Mouse (Mus musculus) frontal cortex, adult (tissue): ENCODE data around the gene Cpn2.

Source experiments
- ATAC-seq: cut with Nextera tagmentation; 2 replicates; pipeline ENCODE4 v1.9.2; 2017; ENCODE audit warnings: mild to moderate bottlenecking, moderate library complexity, mixed read lengths; ENCODE audit not compliant: low TSS enrichment

Cpn2 gene

DNA sequence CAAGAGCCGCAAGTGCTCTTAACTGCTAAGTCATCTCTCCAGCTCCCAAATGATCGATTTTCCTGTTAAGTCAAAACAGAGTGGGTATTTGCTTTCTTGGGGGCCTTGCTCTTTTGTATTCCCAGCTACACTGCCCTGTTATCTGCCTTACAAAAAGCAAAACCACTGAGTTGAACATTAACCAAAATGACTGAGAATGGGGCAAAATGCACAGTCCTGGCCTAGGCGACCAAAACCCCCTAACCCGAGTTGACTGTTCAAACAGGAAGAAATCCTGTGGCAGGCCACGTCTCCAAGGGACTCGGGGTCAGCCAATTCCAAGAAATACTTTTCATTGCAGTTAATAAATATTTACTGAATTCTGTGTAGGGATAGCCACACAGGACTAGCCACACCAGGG, 28.5 kb downstream of the Cpn2 start:
- no peak for ATAC-seq

DNA sequence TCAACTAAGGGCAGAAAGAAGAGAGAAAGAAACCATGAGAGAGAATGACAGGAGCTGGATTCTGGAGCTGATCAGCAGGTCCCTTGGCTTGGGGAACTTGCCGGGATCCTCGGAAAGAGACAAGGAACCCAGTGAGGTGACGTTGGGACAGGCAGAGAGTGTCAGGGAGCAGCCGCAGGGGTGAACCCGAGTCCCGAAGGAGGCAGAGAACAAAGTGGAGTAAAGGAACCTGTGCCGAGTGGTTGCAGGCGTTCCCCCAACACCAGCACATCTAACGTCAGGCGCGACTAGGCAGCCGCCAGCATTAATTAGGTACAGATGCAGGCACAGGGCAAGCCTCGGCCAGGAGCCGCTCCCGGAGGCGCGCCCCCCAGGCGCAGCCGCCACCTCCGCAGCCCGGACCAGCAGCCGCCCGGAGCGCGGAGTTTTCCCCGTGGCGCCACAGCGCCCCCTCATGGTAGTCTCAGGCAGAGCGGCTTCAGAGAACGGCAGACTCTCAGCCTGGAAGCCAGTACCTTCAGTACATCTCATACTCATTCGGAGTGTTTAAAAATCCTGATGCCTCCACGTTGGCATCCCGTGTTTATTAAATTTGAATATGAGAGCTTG, 31.1 kb downstream of the Cpn2 start:
- ATAC-seq: peak; percentile 92

DNA sequence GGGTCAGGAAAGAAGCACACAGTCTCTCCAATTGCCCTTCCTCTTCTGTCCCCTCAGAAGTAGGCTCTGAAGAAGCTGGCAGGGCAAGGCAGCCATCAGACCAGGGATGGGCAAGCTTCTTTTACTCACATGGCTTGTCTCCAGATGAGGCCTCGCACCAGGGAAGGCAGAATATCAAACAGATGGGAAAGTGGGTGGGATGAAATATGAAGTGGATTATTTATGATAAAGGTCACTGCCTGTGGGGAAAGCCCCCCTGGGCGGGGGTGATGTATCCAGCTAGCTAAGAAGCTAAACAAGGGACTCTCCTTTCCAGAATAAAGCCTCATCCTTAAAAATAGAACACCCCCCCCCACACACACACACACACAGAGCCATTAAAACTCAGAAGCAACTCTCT, 31.7 kb downstream of the Cpn2 start:
- ATAC-seq: peak; percentile 10; the same call in 1 of the 2 replicates

DNA sequence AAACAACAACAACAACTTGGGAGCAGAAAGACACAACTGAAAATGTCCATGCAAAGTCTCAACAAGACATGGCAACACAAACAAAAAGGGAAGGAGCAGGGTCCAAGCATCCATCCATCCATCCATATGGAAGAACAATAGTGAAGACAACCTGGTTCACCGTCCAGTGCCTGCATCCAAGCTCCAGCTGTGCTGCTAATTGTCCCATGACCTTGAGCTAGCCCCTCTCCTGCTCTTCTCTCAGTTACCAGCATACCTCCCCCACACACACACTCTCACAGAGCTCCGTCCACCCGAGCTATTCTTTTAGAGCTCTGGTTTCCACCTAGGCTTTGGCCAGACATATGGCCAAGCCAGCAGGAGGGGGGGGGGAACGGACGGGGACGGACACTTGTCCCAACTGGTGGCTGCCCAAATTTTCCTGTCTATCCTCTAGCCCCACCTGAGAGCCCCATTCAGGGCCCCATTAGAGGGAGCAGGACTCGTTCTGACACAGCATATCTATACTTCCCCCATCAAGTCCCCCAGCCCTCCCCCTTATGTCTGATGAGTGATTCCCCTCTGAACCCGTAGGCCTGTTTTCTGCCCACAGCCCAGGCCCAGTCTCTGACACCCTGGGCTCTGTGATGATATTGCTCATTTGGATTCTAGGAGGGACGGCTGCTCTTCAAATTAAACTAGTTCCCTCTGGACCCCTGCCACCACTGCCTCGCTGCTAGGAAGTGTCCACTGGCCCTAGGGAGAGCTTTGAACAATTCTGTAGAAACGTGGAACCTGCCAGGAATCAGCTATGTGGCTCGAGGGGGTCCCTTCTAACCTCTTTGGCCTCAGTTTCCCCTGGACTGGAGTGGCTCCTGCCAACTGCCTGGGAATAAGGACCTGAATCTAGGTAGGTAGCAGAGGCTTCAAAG, 32.4 kb downstream of the Cpn2 start:
- ATAC-seq: no peak

DNA sequence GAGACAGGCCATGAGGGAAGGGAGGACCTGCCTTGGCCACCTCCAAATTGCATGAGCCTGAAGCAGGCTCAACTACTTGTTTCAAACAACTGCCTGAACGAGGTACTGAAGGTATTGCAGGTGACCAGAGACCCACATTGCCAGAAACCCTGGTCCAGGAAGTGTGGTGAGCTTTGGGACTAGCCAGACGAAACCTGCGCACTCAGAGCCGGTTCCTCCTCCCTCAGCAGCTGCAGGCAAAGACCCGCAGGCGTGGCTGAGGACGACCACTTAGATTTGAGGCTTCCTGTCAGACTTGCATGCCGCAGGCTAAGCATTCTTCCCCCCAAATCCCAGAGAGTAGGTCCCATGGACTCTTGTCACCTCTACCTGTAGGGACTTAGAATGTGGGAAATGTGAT, 33.2 kb downstream of the Cpn2 start:
- no peak for ATAC-seq

DNA sequence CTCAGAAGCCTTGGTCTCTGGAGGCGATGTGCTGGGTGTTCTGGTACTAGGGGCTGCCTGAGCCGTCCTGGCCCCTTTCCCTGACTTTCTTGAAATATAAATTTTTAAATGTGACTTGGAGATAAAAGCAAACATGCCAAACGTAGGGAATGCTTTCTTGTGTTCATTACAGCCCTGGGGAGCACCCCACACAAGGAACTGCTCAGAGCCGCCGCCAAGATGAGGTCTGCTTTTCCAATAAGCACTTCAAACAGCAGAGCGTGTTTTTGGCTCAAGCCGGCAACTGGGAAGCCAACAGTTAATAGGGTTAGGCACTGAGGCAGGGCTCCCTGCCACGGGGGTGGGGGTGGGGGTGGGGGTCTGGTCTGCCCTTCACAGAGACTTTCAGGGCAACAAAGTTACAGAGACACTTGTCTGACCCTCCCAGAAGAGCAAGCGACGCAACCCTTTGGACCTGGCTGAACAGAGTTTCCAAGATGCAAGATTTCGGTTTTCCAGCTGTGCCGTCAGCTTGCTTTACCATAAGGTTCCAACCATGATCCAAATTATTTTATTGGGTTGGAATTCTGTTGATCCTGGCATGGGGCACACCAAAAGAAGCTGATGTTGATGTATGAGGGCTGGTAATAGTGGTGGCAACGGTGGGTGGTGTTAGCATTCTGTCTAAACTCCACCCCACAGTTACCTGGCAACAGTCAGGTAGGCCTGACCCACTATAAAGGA, 35.3 kb downstream of the Cpn2 start:
- ATAC-seq: no peak

DNA sequence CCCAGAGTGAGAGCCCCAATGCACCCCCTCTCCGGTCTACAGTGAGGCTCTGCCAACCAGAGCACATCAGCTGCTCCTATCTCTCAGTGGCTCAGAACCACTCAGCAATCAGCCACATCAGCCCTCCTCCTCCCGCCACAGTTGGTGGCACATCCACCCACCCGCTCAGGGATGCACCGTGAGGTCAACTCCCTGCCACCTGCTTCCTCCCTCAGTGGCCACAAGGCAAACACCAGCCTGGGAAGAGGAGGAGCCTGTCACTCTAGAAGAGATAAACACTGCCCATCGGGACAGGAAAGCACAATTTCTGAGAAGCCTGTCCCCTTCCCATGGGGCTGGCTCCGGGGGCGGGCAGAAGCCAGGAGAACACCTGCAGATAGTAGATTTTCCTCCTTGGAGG, 39.9 kb downstream of the Cpn2 start:
- ATAC-seq: no peak

DNA sequence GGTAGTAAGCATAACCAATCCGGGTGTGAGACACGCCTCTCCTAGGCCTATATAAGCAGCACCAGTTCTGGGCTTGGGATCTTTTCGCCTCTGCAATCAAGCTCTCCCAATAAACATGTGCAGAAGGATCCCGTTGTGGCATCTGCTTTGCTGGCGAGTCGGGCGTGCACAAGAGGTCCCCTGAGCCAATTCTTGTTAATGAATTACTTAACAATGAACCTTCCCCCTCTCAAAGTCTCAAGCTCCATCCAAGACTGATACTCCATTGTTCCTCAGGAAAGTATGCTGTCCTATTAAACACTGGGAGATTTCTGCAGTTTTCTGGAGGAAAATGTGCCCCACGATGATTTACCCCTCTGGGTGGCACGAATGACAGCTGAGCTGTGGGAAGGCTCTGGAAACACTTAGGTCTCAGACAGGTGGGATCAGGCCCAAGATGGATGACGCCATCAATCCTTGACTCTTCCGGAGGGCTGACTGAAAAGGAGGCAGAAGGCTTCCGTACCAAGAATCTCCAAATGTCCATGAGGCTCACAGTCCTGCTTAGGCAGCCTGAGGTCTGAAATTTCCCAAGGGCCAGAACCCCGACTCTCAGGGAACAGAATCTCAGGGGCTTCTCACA, 46.0 kb downstream of the Cpn2 start:
- ATAC-seq: no peak

DNA sequence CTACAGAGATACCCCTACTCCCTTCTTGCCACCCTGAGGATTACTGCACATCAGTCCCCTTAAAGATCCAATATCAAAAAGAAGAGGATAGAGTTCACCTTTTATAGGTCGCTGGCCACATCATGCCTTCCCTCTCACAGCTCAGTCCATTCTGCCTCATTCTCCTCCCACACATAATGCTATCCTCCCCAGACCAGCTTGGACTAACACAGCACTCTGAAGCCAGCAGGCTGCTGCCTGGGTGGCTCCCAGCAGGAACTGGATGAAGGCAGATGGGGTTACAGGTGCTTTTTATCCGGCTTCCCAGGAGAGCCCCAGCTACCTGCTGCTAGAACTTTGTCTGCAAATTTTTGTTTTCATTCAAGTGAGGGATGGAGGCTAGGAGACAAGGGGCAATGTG, 51.5 kb downstream of the Cpn2 start:
- ATAC-seq: no peak

DNA sequence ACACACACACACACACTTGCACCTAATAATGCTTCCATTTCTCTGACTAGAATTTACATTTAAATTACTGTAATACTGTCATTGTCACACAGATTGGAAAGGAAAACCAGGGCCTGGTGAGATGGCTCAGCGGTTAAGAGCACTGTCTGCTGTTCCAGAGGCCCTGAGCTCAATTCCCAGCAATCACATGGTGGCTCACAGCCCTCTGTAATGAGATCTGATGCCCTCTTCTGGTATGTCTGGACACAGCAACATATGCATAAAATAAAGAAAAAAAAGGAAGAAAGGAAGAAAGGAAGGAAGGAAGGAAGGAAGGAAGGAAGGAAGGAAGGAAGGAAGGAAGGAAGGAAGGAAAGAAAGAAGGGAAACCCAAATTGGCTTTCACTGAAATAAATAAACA, 53.7 kb downstream of the Cpn2 start:
- ATAC-seq: no peak

DNA sequence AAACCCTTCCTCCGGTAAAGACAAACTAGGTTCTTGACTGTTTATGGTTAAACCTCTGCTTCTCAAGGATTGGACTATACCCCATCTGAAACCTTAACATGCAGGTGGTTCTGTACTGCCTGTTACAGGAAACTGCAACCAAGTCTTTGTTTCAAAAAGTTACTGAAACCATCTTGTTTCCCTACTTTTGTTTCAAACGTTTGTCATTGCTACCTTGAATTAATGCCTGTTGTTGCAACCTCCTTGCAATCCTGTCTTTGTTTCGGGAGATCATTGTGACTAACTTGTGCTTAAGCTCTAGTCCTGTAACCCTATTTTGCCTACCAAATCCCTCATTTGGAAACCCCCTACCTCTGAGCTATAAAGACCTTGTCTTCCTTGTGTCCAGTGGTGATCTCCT, 55.3 kb downstream of the Cpn2 start:
- no peak for ATAC-seq

DNA sequence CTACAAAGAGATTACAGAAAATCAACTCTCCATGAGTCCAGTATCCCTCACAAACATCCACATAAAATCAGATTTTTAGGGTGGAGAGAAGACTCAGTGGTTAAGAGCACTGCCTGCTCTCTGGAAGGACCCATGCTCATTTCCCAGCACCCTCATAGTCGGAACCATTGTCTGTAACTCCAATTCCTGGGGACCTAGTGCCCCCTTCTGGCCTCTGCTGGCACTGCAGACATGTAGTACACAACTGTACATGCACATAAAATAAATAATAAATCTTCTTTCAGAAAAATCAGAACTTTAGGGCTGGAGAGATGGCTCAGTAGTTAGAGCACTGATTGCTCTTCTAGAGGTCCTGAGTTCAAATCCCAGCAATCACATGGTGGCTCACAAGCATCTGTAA, 58.0 kb downstream of the Cpn2 start:
- ATAC-seq: no peak

DNA sequence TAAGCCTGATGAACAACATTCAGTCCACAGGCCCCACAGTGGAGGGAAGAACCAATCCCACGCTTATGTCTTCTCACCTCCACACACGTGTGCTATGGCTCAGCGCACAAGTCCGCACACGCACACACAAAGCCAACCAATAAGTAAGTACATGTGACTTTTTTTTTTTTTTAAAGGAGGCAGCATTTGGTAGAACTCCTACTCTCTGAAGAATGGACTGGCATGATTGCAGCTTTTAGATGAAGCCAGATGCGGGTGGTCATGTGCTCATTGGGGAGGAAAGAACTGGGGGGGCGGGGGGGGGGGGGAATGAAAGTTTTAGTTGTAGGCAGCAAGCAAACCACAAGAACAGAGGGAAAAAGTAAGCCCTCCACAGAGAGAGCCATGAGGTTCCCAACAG, 59.3 kb downstream of the Cpn2 start:
- peak; percentile 79 for ATAC-seq

DNA sequence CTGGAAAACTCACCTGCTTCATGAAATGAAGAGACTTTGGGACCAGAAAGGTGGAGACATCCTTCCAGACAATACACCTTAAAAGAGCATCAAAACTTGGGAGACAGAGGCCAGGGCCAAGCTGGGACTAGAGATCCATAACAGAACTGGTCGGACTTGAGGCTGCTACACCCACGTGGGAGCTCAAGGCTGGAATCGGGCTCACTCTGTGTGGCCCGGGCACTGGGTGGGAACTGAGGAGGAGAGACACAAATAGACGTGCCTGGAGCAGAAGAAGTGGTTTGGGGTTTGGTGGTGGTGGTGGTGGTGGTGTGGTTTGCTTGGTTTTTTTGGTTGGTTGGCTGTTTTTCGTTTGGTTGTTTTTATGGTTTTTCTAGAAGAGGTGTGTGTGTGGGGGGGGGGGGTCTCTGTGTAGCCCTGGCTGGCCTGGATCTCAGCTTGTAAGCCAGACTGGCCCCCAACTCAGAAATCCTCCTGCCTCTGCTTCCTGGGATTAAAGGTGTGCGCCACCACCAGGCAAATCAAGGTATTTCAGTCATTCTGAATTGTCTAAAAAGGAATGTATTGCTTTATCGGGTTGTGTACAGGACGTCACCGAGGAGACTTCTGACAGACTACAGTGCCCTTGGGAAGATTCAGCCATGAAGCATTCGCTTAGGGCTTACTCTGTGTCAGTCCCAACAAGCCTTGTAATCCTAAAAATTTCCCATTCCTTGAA, 60.0 kb downstream of the Cpn2 start:
- ATAC-seq: no peak
